ENCODE assay signal across 11 mouse cellular contexts in genomic region chr6:127454809-127455208, GRCm38 (mm10). TPM values are rescaled to one million over a fixed set of nuclear protein-coding genes. Genes with fewer than 3 reads are reported as not detected.
A peak's percentile ranks its signal among the peaks of the same experiment; 100 is the strongest.
DNase-seq lines count a peak whose midpoint lies in the region; ATAC-seq and TF ChIP-seq lines count a peak whose summit lies in the region.
"Had no signal": no experiment of that assay in that cellular context is flagged by ENCODE, and none has a peak within 500 bp of the region (broad histone marks: within the 10 kb centered on the region; RNA-seq: fewer than 3 reads in every experiment).

No protein-coding gene starts in this region.

- DNase-seq in heart, postnatal 0 days (ENCODE audit: low spot score), result no peak
- no peak for DNase-seq in heart, adult 9 months (ENCODE audit: low spot score in 2 of 2)
- DNase-seq in hindbrain, embryonic 10.5 days (ENCODE audit: low spot score), result no peak
- no peak for DNase-seq in spleen, postnatal 14 days (ENCODE audit: low spot score in 2 of 2)
- DNase-seq in urinary bladder, postnatal 10 days (ENCODE audit: low spot score), result no peak
- DNase-seq in urinary bladder, adult 2 months (ENCODE audit: low spot score), result no peak
- DNase-seq: adrenal gland, adult 2 months; gastrocnemius, postnatal 36 days; thymus, adult 2 months had no signal

- no peak for ATAC-seq in heart, postnatal 0 days (ENCODE audit: insufficient read depth, low read depth)
- no peak for ATAC-seq in embryonic facial prominence, embryonic 12.5 days (ENCODE audit: insufficient number of reproducible peaks, insufficient read depth, low FRiP score, low TSS enrichment)
- no peak for ATAC-seq in liver, embryonic 16.5 days (ENCODE audit: low read depth)

- no peaks in the 10 kb centered on the region for H3K4me1 ChIP-seq in heart, postnatal 0 days (ENCODE audit: control insufficient read depth, insufficient read depth)
- H3K4me1 ChIP-seq in embryonic facial prominence, embryonic 12.5 days, result peaks cover 8% of the 10 kb centered on the region; the same call in 1 of the 2 replicates
- peaks cover 24% of the 10 kb centered on the region for H3K4me1 ChIP-seq in hindbrain, embryonic 10.5 days (replicated peaks)
- peaks cover 14% of the 10 kb centered on the region for H3K4me1 ChIP-seq in liver, embryonic 16.5 days (ENCODE audit: control insufficient read depth, low read depth, low read length)

- no peak overlapping the region for H3K9ac ChIP-seq in heart, postnatal 0 days (replicated peaks; ENCODE audit: low read depth, low read length)
- no peak overlapping the region for H3K9ac ChIP-seq in embryonic facial prominence, embryonic 12.5 days
- no peak overlapping the region for H3K9ac ChIP-seq in liver, embryonic 16.5 days (ENCODE audit: low read depth, low read length)

- H3K27ac ChIP-seq in heart, postnatal 0 days (ENCODE audit: low read depth), result no peak overlapping the region
- H3K27ac ChIP-seq in embryonic facial prominence, embryonic 12.5 days, result no peak overlapping the region
- H3K27ac ChIP-seq in hindbrain, embryonic 10.5 days, result no peak overlapping the region
- H3K27ac ChIP-seq in liver, embryonic 16.5 days (ENCODE audit: low read length), result no peak overlapping the region

- no peak overlapping the region for H3K4me3 ChIP-seq in heart, postnatal 0 days (ENCODE audit: low read depth, low read length)
- H3K4me3 ChIP-seq in embryonic facial prominence, embryonic 12.5 days, result no peak overlapping the region
- H3K4me3 ChIP-seq in hindbrain, embryonic 10.5 days, result peak overlapping the region; percentile 70
- peak overlapping the region; percentile 82; the same call in 1 of the 2 replicates for H3K4me3 ChIP-seq in liver, embryonic 16.5 days (ENCODE audit: low read depth, low read length)

- TF ChIP-seq EP300 in heart, postnatal 0 days (IDR thresholded peaks at IDR 0.05; ENCODE audit: low read depth), result no peak

- H3K9me3 ChIP-seq in heart, postnatal 0 days (replicated peaks; ENCODE audit: control insufficient read depth, low read length), result no peaks in the 10 kb centered on the region
- H3K9me3 ChIP-seq in embryonic facial prominence, embryonic 12.5 days, result no peaks in the 10 kb centered on the region
- no peaks in the 10 kb centered on the region for H3K9me3 ChIP-seq in hindbrain, embryonic 10.5 days
- H3K9me3 ChIP-seq in liver, embryonic 16.5 days (replicated peaks; ENCODE audit: control insufficient read depth, low read length), result no peaks in the 10 kb centered on the region

- peak overlapping the region; percentile 80; the same call in 1 of the 2 replicates for H3K4me2 ChIP-seq in heart, postnatal 0 days (ENCODE audit: low read depth, low read length)
- peak overlapping the region; percentile 51 for H3K4me2 ChIP-seq in embryonic facial prominence, embryonic 12.5 days (replicated peaks)
- H3K4me2 ChIP-seq in liver, embryonic 16.5 days (ENCODE audit: low read depth, low read length), result peak overlapping the region; percentile 89

- TF ChIP-seq CTCF in heart, postnatal 0 days (IDR thresholded peaks at IDR 0.05; ENCODE audit: low read depth), result no peak

- WGBS in heart, postnatal 0 days, result 81% methylated on average over 6 of the region's 6 CpGs
- 84% methylated on average over 6 of the region's 6 CpGs for WGBS in embryonic facial prominence, embryonic 12.5 days
- WGBS in hindbrain, embryonic 10.5 days, result 92% methylated on average over 6 of the region's 6 CpGs
- 74% methylated on average over 6 of the region's 6 CpGs for WGBS in liver, embryonic 16.5 days (ENCODE audit: insufficient replicate concordance)

- H3K36me3 ChIP-seq in heart, postnatal 0 days (replicated peaks; ENCODE audit: control insufficient read depth, insufficient read depth, low read length), result no peaks in the 10 kb centered on the region
- H3K36me3 ChIP-seq in embryonic facial prominence, embryonic 12.5 days, result no peaks in the 10 kb centered on the region
- H3K36me3 ChIP-seq in hindbrain, embryonic 10.5 days, result 0 out of 2 replicates have a peak, but pooled peaks cover 4% of the 10 kb centered on the region
- no peaks in the 10 kb centered on the region for H3K36me3 ChIP-seq in liver, embryonic 16.5 days (ENCODE audit: control insufficient read depth, insufficient read depth)

- 0 out of 2 replicates have a peak, but pooled peaks cover 6% of the 10 kb centered on the region for H3K27me3 ChIP-seq in heart, postnatal 0 days (ENCODE audit: control insufficient read depth, insufficient read depth, low read length)
- 0 out of 2 replicates have a peak, but pooled peaks cover 2% of the 10 kb centered on the region for H3K27me3 ChIP-seq in embryonic facial prominence, embryonic 12.5 days
- no peaks in the 10 kb centered on the region; the same call in 1 of the 2 replicates for H3K27me3 ChIP-seq in hindbrain, embryonic 10.5 days (ENCODE audit: insufficient read depth, poor library complexity, severe bottlenecking)
- no peaks in the 10 kb centered on the region; the same call in none of the 2 replicates for H3K27me3 ChIP-seq in liver, embryonic 16.5 days (ENCODE audit: control insufficient read depth, insufficient read depth, low read depth, low read length)

RNA-seq across cellular contexts. Expression of gene Parp11, which starts 8.2 kb away (rescaled TPM):
- total RNA-seq in heart, postnatal 0 days (2014; rRNA removed; ENCODE audit: low replicate concordance), result 7.6 and 11.9 TPM in 2 replicates
- 8.4 and 8.8 TPM in 2 replicates for polyA plus RNA-seq in heart, postnatal 0 days (2015; fragmentation: Nextera tagmentation; extraction: Ambion mirVana)
- polyA plus RNA-seq in embryonic facial prominence, embryonic 12.5 days (2016; fragmentation: Nextera tagmentation; extraction: Ambion mirVana), result 38.2 and 39.9 TPM in 2 replicates
- 35.7 and 43.6 TPM in 2 replicates for polyA plus RNA-seq in hindbrain, embryonic 10.5 days (2016; fragmentation: Nextera tagmentation; extraction: Ambion mirVana)
- polyA plus RNA-seq in liver, embryonic 16.5 days (2015; fragmentation: Nextera tagmentation; extraction: Ambion mirVana), result 5.7 and 6.3 TPM in 2 replicates
- 15.3 and 19.4 TPM in 2 replicates for polyA plus RNA-seq in urinary bladder, adult 2 months (2012; rRNA removed)

Comparison
In these comparisons a context has a peak if more than half of its experiments do, and no peak if none do; other contexts are left out.
1. H3K4me3 ChIP-seq: peak in hindbrain, embryonic 10.5 days (single experiment) and liver, embryonic 16.5 days (single experiment); none in heart, postnatal 0 days (single experiment) and embryonic facial prominence, embryonic 12.5 days (single experiment).
2. Peak in every context shown above with its lines, with median percentiles within 50 percentile points of each other: H3K4me2 ChIP-seq.